Mouse (Mus musculus): ENCODE results near the gene Coq5.
"Not testable (repeated sequence)": the region's sequence is repeated elsewhere in the genome, so short reads cannot be mapped to it uniquely, and the experiment has no call there.

The Coq5 gene

DNA sequence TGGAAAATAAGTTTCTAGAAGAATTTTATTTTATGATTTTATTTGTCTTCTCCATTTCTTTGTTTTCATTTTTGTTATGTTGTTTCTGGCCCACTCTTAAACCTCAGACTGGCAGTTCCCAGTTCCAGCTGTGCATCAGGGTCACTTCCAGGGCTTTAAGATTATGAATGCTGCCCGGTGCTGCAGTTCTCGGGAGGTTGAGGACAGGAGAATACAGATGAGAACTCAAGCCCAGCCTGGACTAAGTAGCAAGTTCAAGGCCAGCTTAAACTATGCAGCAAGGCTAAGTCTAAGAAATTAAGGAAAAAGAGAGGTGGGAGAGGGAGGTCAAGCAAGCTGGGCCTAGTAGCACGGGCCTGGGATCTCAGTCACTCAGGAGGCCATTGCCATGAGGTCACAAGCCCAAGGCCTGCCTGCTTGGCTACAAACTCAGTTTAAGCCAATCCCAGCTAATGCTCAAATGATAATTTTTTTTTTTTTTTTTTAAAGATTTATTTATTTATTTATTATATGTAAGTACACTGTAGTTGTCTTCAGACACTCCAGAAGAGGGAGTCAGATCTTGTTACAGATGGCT, 11.9 kb upstream of the Coq5 start:
- no peak for DNase-seq (ENCODE audit: low spot score)

DNA sequence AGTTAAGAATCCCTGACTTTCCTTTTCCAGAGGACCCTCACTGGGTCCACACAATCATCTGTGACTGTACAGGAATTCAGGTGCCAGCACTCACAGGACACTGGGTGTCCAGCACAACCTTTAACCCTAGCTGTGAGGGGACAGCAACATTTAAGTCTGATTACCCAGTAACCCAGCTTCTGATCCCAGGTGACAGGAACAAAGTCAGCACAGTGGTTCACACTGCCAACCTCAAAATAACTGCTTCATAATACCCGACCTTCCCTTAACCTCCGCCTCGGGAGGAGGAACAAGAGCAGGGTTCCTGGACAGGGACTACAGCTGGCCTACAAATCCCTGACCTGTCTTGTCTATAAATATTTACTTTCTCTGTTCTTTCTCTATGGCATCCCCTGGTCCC, 11.2 kb upstream of the Coq5 start:
- no peak for DNase-seq (ENCODE audit: low spot score)

DNA sequence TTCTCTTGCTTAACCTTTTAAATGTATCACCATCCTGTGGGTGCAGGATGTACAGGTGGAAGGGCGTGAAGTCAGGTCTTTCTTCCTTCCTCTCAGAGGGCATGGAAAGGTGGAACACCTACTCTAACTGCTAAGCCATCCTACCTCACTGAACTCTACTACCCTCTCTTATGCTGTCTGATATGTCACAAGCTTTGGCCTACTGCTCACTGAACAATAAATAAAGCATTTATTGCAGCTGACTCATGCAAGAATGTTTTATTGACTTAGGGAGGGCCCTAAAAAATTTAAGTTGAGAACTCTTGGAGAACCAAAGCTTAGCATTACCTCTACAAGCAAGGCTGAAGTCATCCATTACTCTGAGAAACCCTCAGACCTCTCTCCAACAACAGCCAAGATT, 9.5 kb upstream of the Coq5 start:
- no peak for DNase-seq (ENCODE audit: low spot score)

DNA sequence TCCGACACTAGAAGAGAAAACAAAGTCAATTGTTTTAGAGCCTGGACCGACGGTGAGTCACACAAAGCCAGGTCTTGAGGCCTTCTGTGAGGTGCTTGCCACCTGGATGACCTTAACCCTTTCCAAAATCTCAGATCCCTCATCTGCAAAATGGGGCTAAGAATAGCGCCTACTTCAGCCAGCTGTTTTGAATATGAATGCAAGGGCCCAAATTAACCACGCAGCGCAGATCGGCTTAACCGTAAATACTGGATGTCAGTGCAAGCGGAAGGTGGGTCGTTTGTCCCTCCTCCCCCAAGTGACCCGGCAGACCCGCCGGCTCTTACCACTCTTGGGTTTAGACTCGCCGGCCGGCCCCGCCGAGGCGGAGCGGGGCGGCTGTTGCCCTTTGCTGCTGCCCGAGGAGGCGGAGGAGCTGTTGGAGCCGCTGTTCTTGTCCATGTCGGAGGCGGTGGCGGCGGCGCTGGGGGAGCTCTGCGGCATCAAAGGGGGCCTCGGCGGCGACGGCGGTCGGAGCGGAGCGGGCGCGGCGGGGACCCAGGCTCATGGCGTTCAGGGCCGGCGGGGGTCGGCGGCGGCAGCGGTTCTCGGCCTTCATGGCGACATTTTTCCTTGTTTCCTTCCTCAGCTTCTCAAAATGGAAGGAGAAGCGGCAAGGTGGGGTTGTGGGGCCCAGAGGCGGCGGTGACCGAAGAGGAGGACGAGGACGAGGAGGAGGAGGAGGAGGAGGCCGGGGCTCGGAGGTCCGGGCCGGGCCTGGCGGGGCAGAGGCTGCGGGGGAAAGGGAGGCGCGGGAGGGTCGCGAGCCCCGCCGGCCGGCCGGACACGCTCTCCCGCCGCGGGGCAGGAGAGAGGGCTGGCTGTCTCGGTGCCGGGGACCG, 7.3 kb upstream of the Coq5 start:
- no peak for DNase-seq (ENCODE audit: low spot score)

DNA sequence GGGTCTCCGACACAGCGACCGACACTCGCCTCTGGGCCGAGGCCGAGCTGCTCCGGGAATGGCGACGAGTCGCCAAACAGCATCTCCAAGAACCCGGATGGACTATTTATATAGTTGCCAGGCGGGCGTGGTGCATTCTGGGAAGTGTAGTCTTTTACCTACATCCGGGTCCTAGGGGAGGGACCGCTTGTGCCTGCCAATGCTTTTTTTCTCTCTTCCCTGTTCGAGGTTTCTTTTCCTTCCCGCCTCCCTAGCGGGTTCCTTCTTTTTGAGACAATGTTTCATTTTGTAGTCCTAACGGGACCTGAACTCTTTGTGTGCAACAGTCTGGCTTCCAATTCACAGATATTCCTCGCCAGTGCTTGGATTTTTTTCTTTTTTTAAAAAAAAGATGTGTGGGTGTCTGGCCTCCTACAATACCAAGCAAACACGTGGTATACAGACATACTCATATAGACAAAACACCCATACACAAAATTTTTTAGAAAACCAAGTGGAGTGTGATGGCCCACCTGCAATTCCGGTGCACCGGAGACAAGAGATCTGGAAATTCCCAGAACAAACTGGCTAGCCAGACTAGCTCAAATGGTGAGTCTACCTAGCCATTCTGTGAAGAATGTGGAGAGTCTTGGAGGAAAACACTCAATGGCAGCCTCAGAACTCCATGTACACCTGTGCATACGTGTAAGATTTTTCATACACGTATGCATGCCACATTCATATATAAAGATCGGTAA, 6.5 kb upstream of the Coq5 start, which contains the start of gene Rnf10:
TSS of gene Rnf10 (minus strand) at position 87 of the 737 bp plus-strand sequence.
- DNase-seq (ENCODE audit: low spot score) = peak; percentile 98

DNA sequence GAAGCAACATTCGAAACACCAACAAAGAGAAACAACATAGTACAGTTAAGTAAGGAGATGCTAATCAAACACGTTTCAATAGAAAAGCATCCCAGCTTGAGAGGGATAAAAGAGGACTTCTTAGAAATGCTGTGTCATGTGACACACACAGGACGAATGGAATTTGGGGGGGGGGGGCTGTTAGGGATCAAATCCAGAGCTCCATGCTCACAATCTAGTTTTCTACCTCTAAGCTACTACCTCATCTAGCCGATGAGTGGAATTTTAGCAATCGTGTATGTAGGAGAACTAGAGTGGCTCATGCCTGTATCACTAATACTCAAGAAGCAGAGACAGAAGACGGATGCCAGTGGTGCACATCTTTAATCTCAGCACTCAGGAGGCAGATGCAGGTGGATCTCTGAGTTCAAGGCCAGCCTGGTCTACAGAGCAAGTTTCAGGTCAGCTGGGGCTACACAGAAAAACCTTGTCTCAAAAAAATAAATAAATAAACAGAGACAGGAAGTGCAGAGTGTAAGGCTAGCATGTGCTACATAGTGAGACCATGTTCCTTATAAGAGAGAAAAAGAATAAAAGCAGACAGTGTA, 5.8 kb upstream of the Coq5 start:
- no peak for DNase-seq (ENCODE audit: low spot score)

DNA sequence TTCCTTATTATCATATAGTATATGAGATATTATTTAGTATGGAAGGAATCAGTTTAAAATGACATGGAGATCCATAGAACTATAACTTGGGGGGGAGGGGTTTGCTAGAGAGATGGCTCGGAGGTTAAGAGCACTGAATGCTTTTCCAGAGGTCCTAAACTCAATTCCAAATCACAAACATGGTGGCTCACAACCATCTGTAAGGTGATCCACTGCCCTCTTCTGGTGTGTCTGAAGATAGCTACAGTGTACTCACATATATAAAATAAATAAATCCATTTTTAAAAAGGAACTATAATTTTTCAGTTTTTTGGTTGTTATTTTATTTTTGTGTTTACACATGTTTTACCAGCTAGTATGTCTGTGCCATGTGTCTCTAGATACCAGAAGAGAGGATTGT, 5.1 kb upstream of the Coq5 start:
- DNase-seq (ENCODE audit: low spot score) = no peak

DNA sequence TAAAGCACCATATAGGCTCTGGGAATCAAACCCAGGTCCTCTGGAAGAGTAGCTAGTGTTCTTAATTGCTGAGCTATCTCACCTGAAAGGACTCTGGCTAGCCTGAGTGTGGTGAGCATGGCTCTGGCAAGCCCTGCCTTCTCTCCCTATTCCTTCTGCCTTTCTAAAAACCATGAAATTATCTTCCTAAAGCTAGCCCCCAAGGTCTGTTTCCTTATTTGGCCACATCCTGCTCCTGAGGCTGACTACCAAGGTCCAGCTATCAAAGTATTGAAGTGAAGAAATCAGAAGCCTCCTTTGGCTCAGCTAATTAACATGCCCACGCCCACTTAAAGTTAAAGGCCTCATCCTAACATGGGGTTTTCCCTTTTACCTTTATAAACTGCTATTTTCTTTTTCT, 4.7 kb upstream of the Coq5 start:
- DNase-seq (ENCODE audit: low spot score) = no peak

DNA sequence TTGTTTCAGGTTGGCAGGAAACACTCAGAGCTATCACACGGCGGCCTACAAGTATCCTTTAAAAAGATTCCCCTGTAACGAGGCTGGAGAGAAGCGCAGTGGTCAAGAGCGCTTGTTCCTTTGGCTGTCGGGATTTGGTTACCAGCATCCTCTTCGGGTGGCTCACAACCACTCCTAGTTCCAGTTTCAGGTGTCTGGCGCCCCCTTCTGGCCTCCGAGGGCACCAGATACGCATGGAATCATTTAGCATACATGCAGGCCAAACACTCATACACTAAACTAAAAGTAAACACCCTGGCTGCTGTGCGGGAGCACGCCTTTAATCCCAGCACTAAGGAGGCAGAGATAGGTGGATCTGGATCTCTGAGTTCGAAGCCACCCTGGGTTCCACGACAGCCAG, 3.5 kb upstream of the Coq5 start:
- no peak for DNase-seq (ENCODE audit: low spot score)

DNA sequence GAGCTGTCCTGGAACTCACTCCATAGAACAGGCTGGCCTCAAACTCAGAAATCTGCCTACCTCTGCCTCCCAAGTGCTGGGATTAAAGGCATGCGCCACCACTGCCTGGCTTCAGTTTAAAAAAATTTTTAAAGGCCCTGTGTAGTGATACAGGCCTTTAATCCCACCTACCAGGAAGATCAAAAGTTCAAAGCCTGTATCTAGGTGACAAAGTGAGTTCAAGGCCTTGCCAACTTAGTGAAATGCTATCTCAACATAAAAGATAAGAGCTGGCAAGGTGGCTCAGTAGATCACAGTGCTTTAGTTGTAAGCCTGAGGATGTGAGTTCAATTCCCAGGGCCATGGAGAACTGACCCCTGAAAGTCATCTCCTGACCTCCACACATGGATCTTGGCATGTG, 1.4 kb upstream of the Coq5 start:
- DNase-seq (ENCODE audit: low spot score) = no peak

DNA sequence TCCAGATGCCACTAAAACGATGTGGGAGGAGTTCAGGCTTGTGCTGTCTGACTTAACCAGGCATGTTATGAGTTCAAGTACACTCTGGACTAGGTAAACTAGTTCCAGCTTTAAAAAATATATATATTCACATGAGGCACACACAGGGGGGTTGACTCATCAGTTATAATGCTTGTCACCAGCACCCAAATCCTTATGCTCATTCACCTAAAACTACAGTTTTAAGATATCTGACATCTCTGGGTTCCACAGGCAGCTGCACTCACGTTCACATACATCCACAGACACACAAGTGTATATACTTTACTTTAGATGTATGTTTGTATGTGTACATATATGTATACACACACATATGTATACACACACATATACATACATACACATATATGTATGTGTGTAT, 681 bp upstream of the Coq5 start:
- no peak for DNase-seq (ENCODE audit: low spot score)

DNA sequence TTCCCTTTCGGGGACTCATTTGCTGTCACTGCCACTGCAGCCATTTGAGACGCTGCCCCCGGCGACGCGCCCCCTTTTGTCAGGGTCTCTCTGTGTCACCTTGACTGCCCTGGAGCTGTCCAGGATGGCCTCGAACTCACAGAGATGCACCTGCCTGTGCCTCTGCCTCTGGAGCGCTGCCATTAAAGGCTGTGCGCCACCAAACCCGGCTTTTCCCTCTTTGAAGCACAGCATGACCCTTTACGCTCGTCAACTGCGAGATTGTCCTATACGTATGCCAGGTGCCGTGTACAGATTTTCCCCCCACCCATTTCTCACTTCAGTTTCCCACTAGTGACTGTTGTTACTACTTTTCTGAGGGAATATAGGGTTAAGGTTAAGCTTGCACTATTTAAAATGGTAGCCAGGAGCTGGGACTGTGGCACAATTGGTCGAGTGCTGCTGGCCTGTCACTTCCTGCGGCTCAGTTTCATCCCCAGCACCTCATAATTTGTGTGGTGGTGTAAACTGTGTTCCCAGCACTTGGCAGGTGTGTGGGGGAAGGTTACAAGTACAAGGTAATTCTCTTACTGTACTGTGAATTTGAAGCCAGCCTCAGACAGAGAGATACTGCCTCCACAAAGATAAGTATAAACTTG, 703 bp downstream of the Coq5 start:
- DNase-seq (ENCODE audit: low spot score) = no peak

DNA sequence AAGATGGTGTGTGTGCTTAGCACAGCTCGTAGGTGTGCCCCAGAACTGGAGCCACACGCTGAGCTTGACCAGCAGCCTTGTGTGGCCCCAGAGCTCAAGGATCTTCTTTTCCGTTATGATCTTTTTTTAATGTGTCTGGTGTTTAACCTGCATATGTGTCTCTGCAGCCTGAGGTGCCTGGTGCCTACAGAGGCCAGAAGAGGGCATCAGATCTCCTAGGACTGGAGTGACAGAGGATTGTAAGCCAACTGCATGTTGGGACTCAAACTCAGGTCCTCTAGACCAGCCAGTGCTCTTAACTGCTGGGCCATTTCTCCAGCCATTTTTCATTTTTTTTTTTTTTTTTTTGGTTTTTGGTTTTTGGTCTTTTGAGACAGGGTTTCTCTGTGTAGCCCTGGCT, 5.3 kb downstream of the Coq5 start:
- no peak for DNase-seq (ENCODE audit: low spot score)

DNA sequence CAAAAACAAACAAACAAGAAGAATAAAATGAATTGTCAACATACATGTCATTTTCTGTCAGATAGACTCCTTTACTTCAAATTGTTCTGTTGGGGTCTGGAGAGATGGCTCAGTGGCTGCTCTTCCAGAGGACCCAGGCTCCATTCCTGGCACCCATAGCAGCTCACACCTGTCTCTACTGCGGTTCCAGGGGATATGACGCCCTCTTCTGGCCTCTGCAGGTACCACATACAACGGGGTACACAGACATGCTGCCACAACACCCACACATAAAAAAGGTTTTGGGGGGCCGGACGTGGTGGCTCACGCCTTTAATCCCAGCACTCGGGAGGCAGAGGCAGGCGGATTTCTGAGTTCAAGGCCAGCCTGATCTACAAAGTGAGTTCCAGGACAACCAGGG, 14.7 kb downstream of the Coq5 start:
- DNase-seq (ENCODE audit: low spot score) = no peak

DNA sequence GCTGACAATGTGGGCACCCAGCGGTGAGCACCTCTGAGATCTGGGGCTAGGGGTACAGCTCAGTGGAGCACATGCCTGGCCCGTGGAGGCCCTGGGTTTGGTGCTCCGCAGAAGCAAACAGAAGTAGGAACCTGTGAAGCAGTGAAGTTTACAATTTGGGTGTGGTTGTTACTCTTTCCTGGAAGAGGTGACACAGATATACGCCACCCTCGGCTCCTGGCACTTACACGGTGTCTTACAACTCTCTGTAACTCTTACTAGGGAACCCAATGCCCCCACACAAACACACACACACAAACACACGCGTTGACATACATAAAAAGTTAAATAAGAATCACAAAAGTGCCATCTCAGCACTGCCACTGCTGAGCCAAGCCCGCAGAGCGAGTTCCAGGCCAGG, 16.9 kb downstream of the Coq5 start:
- DNase-seq (ENCODE audit: low spot score) = no peak

DNA sequence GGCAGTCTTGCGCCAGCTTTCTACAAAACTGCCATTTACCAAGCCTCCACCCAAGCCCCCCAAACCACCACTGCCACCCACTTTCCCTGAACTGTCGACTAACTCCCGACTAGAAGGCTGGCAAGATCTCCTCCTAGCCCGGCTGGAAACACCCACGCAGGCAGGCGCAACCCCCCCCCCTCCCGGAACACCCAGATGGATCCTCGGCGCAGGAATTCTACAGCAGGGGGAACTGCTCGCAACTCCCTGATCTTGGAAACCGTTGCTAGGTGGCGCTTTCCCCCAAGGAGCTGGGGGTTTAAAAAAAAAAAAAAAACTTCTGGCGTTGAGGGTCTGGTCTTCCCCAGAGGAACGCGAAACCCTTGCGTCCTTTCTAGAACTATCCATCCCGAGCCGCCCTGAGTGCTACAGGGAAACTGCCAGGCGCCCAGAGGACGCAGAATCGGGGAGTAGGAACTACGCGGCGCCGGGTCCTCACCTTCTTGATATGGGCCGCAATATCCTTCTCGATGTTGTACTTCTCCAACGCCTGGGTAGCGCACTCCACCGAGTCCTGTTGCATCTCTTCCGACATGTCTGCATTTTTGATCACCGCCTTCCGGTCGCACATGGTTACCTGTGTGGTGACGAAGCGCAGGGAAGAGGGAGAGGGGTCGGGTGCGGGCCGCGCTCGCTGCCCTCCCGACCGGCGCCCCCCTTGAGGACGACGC, 20.7 kb downstream of the Coq5 start:
- no peak for DNase-seq (ENCODE audit: low spot score)

DNA sequence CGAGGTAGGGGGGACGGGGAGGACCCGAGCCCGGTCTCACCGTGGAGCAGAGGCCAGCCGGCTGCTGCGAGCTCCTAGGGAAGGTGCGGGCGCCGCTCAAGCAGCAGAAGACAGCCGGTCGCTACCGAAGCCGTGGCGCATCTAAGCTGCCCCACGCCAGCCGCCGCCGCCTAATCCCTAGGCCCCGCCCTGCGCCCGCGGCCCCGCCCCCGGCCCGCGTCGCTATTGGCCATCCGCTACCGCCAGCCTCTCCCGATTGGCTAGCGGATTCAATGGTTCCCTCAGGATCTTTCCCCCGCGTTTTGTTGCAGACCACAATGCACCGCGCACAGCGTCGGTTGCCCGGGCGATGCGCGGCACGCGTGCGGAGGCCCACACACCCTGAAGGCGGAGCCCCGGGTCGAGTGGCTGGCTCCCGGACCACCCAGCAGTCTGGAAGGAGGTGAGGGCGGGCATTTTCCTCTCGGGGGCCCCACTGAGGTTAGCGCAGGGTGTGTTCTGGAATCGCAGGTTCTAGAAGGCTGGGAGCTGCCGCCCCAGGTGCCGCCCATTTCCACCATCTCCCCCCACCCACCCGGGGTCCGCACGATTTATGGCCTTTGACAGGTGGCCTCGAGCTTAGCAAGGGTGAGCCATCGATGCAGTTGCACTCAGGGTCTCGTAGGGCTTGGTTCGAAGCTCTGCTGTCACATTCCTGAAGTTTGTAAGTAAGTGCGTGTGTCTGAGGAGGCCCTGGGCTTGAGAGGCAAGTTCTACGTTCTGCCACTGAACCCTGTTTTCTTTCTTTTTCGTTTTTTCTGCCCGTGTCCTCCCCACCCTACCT, 21.5 kb downstream of the Coq5 start, which contains the start of gene Dynll1:
TSS of gene Dynll1 (minus strand) at position 208 of the 823 bp plus-strand sequence.
- peak; percentile 98 for DNase-seq (ENCODE audit: low spot score)

DNA sequence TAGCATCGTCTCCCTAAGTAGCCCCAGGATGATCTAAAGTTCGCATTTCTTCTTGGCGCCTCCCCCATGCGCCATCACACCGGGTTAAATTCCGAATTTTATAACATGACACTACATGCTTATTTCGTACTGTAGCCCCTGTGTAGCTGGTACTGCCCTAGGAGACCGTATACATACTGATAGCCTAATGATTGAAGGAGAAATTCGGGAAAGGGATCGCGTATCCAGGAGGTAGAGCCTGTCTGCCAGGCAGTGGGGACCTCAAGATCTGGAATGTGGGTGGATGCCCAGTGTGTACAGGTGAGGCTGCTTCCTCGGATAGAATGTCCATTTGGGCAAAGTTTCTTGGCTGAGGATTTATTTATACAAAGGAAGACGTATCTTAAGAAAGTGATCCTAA, 22.1 kb downstream of the Coq5 start:
- no peak for DNase-seq (ENCODE audit: low spot score)

DNA sequence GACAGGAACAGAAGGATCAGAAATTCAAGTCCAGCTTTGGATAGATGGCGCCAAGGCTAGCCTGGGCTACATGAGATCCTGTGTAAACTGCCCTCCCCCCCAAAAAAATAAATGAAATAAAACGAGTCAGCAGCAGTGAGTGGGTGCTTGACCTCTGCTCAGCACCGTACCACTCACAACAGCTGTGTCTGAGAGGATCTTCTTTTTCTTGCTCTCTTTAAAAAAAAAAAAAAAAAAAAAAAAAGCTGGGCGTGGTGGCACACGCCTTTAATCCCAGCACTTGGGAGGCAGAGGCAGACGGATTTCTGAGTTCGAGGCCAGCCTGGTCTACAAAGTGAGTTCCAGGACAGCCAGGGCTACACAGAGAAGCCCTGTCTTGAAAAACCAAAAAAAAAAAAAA, 22.7 kb downstream of the Coq5 start:
- DNase-seq (ENCODE audit: low spot score) = not testable (repeated sequence)

DNA sequence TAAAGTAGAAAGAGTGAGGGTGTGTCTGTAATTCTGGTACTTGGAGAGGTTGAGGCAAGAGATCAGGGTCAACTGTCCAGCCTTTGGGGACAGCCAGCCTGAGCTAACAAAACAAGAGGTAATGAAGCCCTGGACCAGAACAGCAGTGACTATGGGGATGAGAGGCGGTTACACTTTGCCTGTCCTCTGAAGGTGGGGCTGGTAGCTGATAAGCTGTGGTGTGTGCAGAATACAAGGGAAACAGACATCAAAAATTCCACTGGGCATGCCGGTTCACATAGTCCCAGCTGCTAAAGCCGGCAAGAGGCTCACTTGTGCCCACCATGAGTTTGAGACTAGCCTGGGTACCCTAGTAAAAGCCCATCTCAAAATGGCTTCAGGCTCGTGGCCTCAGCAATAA, 32.9 kb downstream of the Coq5 start:
- DNase-seq (ENCODE audit: low spot score) = no peak

All from left cerebral cortex, adult 11 months (tissue).